Mouse (Mus musculus) layer of hippocampus, adult 9-11 months (tissue): ENCODE results near the gene Prlh.

Experiments used
- DNase-seq: peaks from one replicate; pipeline ENCODE4 v3.0.0; 2022

Gene Prlh

DNA sequence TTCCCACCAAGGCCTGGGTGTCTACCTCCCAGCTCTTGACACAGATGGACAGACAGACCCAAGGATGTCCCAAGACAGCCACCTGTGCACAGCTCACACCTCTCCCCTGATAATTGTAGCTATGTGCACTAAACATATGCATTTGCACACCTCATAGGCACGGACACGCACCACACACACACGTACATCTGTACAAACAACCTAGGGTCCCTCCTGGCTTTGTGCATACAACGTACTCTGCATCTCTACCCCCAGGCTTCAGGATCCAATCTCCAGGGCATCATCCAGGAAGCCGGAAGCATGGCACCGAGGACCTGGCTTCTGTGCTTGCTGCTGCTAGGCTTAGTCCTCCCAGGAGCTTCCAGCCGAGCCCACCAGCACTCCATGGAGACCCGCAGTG lies at the start of gene Prlh:
TSS of gene Prlh (plus strand) at position 301 of the 400 bp plus-strand sequence.
- DNase-seq: no peak

DNA sequence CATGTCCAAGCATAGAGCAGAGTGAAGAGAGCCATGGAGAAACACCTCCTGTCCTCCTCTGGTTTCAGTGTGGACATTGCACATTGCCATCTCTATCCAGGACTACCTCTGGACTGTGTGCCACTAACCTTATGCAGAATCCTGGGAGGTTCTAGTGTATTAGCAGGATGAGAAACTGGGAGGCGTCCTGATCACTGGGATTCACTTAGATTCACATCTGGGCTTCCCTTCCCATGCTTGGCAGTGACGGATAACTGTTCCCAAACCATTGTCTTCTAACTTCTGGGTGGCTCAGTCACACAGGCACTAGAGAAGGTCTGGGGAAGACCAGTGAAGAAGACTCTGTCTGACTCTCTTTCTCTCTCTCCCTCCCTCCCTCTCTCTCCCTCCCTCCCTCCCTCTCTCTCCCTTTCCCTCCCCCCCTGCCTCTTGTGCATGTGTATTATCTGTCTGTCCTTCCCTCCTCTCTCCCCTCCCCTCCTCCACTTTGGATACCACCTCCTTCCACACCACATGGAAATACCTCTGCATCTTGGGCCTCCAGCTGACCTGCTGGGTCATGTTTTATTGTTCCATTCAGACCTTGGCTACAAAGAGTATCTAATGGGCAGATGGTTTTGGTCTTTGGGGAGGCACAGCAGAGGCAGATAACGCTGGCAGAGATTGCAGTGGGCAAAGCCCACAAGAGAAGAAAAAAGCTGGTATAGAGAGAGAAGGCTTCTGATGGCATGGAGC lies 49.5 kb upstream of the Prlh start:
- DNase-seq: no peak

DNA sequence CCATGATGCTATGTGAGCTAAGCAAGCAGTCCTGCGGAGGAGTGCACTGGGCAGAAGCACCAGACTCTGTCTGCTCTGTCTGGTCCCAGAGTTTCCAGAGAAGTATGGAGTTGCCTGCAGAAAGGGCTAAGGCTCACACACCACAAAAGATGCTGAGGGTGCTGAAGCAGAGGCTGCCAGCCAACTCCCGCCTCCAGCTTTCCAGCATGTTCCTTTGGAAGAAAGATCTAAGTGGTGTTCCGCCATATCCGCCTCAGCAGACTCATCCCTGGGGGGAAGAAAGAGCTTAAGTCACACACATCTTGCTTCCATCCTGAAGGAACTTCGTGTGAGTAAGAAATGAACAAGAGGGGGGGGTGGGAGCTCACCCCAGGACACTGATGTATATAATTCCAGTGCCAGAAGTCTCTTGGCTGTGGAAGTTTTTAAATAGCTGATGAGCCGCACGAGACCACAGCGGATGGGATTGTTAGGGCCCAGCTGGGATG lies 48.9 kb upstream of the Prlh start:
- peak; percentile 77 for DNase-seq

DNA sequence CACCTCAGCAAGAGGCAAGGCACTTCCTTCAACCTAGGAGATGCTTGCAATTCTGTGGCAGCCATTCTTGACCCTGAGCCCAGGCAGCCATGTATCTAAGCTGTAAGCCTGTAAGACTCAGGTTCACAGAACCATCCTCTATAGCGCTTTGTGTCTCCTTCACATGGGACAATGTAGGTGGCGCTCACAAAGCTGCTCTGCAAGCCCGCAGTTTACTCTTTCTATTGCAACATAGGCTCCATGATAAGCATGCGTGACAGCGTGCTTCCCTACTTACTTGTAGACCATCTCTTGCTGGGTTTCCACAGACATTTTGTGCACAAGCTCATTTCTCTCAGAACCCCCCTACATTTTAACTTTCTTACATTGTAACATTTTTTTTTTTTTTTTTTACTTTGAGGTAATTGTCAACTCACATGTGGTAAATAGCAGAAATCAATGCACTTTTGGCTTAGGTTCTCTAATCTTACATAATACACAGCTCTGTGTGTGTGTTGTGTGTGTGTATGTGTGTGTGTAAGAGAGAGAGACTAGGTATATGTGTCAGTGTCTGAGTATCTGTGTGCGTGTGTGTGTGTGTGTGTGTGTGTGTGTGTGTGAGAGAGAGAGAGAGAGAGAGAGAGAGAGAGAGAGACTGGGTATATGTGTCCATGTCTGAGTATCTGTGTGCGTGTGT lies 48.0 kb upstream of the Prlh start:
- no peak for DNase-seq

DNA sequence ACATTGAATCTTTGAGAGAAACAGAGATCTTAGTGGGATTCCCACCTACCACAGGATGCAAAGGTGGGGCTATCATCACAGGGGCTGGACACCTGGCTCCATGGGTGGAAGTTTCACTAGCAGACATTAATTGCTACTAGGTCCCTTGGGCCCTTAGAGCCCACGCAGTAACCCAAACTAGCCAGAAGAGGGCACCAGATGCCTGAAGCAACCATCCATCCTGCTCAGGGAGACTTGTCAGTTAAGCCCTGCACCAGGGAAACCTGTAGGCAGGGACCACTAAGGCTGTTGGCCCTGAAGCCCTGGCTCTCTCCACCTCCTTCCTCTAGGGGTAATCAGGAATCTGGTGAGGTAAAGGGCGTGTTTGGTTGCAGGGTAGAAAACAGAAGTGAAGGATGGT lies 46.6 kb upstream of the Prlh start:
- DNase-seq: peak; percentile 45

DNA sequence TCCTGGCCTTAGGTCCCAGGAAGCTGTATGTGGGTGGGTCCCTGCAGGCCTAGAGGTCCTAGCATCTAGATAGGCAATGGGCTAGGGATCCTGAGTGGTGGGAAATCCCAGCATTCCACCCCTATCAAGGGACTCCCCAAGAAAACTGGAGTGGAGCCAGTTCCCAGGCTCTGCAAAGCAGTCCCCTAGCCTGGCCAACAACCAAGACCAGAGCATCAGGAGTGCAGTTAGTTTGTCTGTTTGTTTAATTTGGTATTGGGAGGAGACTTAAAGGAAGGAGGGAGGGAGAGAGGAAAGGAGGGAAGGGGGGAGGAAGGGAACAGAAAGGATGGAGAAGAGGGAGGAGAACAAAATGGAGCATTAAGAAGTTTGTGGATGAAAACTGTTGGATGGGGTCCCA lies 43.7 kb upstream of the Prlh start:
- no peak for DNase-seq

DNA sequence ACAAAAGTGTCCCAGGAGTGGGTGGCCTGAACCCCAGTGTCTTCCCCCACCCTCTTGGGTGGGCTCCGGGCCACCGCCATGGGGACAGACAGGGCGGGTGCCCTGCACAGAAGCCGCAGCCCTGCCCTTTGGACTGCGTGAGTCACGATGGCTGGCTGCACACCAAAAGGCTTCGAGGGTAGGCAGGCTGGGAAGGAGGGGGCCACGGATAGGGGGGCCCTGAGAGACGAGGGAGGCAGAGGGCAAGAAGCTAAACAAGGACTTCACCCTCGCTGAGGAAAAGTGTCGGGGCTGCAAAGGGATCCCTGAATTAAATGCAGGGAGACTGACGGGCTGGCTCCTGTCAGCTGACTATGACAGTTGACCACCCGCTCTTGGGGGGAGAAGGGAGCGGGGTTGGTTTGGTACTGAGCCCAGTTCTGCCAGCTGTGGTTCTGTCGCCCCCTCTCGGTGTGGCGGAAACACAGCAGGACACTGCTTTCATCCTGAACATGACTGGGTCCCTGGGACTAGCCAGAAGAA lies 43.2 kb upstream of the Prlh start:
- no peak for DNase-seq

DNA sequence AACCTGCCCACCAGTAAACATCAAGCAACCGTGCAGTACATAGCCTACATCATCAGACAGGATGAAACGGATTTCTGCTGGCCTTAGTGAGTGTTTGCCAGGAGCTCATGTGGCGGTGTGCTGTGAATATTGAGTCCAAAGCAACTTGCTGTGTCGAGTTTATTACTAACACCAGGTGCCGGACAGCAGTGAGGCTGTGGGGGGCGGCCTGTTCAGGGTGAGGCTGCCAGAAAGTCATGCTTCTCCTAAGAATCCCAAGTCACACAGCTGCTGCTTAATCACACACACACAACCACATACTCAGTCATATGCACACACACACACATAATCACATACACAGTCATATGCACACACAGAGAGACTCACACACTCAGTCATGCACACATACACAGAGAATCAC lies 39.7 kb upstream of the Prlh start:
- no peak for DNase-seq

DNA sequence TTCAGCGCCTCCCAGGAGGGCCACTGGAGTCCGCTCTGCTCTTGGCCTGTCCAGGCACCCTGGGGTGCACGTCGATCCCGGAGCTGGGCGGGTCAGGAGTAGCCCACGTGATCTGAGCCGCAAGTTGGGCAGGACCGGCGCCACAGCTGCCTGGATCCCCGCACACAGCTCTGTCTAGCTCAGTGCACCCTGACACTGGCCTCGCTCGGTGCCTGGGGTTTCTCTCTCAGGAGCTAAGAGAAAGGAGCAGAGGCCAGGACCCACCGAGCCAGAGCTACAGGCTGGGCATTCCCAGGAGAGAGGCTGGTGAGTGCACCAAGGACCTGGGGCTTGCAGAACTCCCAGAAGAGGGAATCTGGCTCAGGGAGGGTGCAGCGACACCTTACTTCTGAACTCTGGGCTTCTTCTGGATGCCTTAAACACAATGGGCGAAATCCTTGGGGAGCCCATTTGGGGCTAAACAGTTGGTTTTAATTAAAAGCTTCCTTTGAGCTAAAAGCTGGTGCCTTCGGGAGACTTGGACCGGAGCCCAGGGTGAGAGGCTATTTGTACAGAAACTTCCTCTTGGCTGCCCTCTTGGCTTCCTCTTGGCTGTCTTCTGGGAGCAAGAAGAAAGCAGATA lies 37.8 kb upstream of the Prlh start, which contains the start of gene Mlph:
TSS of gene Mlph (plus strand) at position 138 of the 622 bp plus-strand sequence.
- no peak for DNase-seq

DNA sequence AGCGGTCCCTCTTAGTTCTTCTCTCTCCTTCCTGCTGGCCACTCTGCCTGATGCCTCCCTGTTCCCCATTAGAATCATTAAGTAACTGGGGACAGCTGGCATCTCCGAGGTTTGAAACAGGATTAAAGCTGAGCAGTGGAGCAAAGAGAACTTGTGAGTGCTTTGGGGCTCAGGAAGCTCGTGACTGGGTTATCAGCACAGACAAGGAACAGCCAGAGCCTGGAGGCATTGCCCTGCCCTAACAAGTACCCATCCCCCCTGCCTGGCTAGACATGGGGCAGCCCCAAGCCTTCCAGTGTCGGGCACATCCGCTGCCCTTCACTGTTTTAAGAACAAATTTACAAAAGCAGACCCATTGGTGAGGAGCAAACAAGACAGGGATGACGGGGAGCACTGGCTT lies 35.4 kb upstream of the Prlh start:
- DNase-seq: peak; percentile 45

DNA sequence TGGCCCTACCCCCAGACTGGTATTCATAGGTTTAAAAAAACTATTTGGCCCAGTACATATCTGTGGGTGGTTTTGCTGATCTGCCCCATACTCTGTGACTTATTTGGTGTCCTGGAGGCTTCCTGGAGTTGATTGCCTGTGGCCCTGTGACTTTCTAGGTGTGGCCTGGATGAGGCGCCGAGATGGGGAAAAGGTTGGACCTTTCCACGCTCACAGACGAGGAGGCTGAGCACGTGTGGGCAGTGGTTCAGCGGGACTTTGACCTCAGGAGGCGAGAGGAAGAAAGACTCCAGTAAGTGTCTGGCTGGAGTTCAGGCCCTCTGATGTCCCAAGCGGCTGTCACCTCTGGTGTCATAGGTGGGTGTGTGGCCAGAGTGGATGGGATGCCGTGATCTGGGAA lies 31.2 kb upstream of the Prlh start:
- DNase-seq: no peak

DNA sequence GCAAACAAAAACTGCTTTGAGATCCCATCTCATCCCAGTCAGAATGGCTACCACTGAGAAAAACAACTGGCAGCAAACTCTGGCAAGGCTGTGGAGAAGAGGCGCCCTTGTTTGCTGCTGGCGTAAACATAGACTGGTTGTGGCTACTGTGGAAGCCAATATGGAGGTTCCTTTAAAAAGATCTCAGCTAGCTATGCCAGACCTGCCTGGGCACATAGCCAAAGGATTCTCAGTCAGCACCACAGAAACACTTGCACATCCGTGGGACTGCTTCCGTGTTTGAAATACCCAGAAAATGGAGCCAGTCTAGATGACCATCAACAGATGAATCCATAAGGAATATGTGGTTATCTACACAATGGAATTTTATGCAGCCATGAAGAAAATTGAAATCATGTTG lies 26.9 kb upstream of the Prlh start:
- DNase-seq: peak; percentile 35

DNA sequence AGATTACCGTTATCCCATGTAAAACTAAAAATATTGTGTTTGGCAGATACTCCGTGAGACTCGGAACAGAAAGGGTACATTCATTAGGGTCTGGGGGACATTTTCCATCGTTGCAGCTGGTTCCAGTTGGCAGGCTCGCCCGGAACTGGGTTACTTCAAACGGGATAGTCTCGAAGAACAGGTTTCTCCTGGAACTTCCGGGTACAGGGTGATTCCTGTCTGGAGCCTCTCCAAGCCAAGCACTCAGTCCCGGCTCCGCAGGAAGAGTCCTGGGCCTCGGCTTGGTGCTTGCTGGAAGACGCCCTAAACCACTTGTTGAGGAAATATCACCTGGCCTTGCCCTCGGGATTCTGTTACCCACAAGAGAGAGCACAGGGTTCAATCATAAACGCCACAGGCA lies 25.6 kb upstream of the Prlh start:
- no peak for DNase-seq

DNA sequence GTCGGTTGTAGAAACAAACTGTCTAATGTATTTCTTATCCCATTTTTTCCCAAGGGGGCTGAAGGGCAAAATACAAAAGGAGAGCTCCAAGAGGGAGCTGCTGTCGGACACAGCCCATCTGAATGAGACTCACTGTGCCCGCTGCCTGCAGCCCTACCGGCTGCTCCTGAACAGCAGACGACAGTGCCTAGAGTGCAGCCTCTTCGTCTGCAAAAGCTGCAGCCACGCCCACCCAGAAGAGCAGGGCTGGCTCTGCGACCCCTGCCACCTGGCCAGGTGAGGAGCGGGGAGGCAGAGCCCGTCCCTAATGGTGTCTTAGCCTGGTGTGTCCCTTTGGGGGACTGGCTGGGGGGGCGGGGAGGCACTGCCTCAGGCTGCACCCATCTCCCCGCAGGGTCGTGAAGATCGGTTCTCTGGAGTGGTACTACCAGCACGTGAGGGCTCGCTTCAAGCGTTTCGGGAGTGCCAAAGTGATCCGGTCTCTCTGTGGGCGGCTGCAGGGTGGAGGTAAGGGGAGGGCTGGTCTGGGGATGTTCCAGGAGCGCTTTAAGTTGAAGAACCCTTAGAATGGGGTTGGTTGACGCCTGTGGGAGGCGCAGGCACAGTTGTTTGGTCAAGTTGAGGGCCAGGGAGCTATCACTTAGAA lies 24.9 kb upstream of the Prlh start:
- DNase-seq: no peak

DNA sequence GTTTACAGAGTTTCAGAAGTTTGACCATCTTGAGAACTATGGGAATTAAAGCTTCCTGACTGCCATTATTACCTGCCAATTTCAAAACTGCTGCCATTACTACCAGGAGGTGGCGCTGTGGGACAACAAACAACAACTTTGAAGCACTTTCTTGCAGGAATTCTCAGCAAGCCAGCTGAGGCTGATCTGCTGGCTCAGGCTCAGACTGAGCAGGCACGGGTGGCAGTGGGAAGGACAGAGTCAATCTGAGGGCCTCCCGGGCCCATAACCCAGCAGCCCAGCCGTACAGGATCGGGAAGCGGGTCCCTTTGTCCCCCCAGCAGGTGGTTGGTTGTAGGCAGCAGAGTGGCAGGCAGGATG lies 24.4 kb upstream of the Prlh start:
- peak; percentile 68 for DNase-seq

DNA sequence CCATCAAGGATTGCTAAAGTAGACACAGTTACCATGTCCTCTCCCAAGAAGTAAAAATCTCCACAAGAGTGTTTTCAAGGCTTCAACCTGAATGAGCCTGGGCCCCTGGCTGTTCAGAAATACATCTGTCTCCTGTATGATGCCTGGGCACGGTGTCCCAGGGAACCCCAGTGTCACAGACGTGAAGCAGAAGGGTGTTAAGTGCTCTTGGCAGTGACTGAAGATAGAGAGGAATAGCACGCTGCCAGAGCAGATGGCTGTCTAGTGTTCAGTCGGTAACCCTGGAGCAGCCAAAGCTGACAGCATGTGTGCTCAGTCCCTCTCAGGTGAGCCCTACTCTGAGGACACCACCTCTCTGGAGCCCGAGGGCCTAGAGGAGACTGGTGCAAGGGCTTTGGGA lies 19.9 kb upstream of the Prlh start:
- DNase-seq: peak; percentile 47

DNA sequence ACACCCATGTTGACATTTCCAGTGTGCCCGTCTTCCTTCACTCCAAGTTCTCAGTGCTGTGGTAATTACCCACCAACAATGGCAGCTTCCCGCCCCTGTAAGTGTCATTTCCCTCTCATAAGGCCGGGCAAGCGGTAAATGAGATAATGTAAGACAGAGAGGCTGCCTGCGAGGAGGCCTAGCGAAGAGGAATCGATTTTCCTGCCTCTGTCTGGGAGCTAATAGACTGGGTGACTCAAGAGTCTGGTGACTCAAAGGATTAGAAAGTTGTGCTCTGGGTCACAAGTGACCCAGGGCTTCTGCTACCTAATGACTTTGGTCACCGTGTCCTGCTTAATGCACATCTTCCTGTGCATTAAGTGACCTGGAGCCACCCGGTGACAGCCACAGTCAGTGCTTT lies 15.9 kb upstream of the Prlh start:
- no peak for DNase-seq

DNA sequence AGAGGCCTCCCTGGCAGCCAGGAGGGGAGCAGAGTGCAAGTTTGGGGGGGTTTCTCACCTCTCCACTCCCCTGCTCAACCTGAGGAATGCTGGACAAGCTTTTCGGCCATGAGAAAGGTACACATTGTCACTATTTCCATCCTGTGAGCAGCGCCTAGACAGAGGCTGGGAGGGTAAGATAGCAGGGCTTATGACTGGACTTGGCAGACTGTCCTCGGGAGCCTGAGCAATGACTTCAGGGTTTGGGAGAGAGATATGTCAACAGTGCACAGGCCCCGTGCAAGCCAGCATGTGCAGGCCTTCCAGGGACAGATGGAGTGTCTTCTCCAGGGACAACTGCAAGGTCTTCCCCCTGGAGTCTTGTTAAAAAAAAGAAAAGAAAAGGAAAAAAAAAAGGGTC lies 12.9 kb upstream of the Prlh start:
- DNase-seq: no peak

DNA sequence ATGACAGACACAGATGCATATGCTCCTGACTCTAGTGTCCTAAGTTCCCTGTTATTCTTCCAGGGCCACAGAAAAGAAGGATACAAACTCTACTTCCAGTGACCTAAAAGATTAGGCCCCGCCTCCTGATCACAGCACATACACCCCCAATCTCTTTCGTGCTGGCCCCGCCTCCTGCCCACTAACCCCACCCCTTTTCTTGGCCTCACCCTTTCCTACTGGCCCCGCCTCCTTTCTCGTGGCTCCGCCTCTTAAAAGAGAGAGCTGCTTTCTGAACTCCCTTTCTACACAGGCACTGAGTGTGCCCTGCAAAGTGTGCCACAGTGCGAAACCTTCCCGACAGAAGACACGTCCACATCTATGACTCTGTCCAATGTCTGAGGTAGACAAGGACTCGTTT lies 7.7 kb upstream of the Prlh start:
- no peak for DNase-seq

DNA sequence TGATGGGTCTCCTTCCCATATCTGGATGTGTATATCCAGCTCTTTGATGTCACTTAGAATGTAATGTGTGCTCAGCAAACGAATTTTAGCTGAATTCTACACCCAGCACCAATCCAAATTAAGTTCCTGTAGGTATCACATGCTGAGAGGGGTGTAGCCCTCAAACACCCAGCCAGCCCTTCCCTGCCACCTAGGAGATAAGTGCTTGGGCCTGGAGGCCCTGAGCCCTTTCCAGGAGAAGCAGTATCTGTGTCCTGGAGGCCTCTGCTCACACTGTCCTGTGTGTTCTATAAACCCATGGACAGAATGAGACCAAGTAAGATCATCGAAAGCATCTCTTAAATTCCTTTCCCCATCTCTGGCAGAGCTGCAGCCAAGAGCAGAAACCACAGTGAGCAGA lies 5.7 kb upstream of the Prlh start:
- DNase-seq: no peak

DNA sequence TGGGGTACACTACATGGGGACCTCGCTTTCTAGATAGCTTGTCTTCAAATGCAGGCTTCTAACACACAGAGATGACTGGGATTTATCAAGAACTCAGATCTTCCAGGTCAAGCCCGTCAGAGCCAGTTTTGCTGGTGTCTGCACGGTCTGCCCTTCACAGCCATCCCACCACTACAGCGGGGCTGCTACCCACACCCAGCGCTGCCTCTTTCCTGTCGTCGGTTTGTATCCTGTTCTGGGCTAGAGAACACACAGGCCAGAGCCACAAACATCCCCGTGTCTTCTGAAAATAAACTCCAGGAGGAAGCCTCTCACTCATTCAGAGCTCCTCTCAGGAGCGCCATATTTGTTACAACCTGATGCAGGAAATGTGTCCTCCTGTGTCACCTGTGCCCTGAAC lies 3.6 kb upstream of the Prlh start:
- DNase-seq: no peak

DNA sequence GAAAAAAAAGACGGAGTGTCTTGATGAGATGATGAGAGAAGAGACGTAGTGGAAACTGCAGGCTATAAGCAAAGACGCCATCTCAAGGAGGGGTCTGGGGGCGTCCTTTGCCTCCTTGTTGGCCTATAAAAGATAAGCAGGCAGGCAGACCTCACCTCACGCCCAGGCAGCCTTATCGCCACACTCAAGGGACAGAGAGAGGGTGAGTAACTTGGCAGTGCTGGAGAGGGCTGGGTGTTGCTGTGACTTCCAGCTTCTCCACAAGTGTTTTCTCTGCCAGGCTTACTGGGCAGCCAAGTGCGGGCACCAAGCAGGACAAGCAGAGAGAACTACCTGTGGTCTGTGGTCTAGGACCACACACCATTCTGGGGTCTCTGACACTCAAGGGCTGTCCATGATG lies 1.2 kb upstream of the Prlh start:
- no peak for DNase-seq

DNA sequence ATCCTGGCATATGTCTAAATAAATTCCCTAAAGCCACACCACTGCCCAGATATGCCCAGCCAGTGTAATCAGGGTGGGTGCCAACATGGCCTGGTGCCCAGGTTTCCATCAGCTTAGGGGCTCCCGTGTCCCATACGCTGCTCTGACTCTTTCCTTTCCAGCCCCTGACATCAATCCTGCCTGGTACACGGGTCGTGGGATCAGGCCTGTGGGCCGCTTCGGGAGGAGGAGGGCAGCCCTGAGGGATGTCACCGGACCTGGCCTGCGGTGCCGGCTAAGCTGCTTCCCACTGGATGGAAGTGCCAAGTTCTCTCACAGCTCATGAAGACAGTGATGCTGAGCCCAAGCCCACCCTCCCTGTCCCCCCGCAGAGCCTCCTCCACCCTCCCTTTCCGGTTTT lies 780 bp downstream of the Prlh start:
- DNase-seq: no peak
